ENCODE assay signal across 12 mouse cellular contexts in the genomic region with DNA sequence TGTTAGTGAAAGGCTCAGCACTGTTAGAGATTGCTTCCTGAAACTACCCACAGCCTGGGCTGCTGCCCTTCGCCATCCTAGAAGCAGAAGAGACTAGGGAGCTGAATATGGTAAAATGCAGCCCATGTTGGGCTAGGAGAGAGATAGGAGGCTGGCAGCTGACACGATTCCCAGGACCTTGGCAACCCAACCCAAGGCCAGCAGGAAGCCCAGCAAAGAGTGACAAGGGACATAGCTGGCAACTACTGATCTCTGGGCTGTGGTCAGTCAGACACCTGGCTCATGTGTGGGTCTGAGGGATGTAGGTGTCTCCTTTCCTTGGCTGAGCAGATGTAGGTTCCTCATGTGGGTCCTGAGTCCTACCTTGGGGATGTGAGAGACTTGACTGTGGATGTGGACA.
"Had no signal": no experiment of that assay in that cellular context is flagged by ENCODE, and none has a peak within 500 bp of the region (broad histone marks: within the 10 kb centered on the region; RNA-seq: fewer than 3 reads in every experiment).

No protein-coding gene starts in this region.

- ATAC-seq: liver, postnatal 0 days; lung, postnatal 0 days had no signal

- DNase-seq: kidney, adult 2 months; kidney, postnatal 10 days; kidney, postnatal 36 days; layer of hippocampus, postnatal 36 days; liver, postnatal 0 days; lung, embryonic 14.5 days; midbrain, embryonic 14.5 days; right cerebral cortex, postnatal 4 days; thymus, adult 2 months; thymus, postnatal 14 days; thymus, postnatal 4 days had no signal
